8 mouse cellular contexts compared by ENCODE assay signal in the genomic region with DNA sequence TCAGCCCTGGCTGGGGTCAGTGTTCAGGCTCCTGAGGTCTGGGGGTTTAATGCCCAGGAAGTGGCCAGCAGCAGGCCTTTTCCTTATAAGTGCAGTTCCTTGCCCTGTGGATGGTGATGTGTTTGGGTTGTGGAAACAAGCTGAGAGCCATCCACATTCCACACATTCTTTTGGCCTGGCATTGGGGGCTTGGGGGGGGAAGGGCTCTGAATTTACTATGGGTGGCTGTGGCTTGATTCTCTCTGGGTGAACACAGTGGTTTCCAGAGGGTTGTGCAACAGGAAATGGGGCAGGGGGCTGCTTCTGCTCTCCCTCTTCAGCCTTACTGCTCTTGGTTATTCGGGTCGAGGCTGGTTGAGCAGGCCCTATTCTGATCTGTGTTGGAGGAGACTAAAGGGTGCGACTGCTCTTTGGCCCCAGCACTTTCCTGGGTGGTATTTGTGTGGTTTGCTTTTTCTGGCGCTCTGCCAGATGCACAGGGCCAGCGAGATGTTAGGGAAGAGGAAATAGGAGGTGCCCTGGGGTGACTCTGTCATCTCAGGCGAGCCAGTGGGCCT. TPM values are rescaled to one million over a fixed set of nuclear protein-coding genes. Genes with fewer than 3 reads are reported as not detected.
DNase-seq lines count a peak whose midpoint lies in the region; ATAC-seq and TF ChIP-seq lines count a peak whose summit lies in the region.

No protein-coding gene starts in this region.

- H3ac ChIP-seq in C2C12 (ENCODE audit: control insufficient read depth, insufficient read length, low read depth), result no peak overlapping the region

- H3K79me2 ChIP-seq in C2C12 (ENCODE audit: control insufficient read depth, insufficient read depth), result peaks cover 92% of the 10 kb centered on the region

- H3K36me3 ChIP-seq in C2C12 (ENCODE audit: control insufficient read depth, insufficient read depth), result peaks cover 34% of the 10 kb centered on the region
- 0 out of 2 replicates have a peak, but pooled peaks cover 8% of the 10 kb centered on the region for H3K36me3 ChIP-seq in embryonic facial prominence, embryonic 15.5 days

- H3K4me1 ChIP-seq in embryonic facial prominence, embryonic 15.5 days, result peaks cover 65% of the 10 kb centered on the region

- peaks cover 66% of the 10 kb centered on the region for H3K79me3 ChIP-seq in C2C12 (ENCODE audit: low read depth)

- 9% methylated on average over 6 of the region's 6 CpGs for WGBS in embryonic facial prominence, embryonic 15.5 days
- WGBS in large intestine, adult 2 months, result 5% methylated on average over 6 of the region's 6 CpGs

- intact Hi-C loops in left cerebral cortex, postnatal 4 days (cut with DNase I), result no loop called here

- H3K4me2 ChIP-seq in embryonic facial prominence, embryonic 15.5 days (replicated peaks), result no peak overlapping the region

- no peaks in the 10 kb centered on the region for H3K27me3 ChIP-seq in C2C12 (ENCODE audit: control insufficient read depth, insufficient read depth, insufficient read length)
- no peaks in the 10 kb centered on the region for H3K27me3 ChIP-seq in embryonic facial prominence, embryonic 15.5 days

- no peak for TF ChIP-seq CTCF in C2C12 (IDR thresholded peaks at IDR 0.05; ENCODE audit: control insufficient read depth, insufficient read depth, insufficient read length)

- no peaks in the 10 kb centered on the region for H3K9me3 ChIP-seq in embryonic facial prominence, embryonic 15.5 days (replicated peaks)

- H3K4me3 ChIP-seq in C2C12 (ENCODE audit: insufficient read depth, poor library complexity, severe bottlenecking), result no peak overlapping the region
- no peak overlapping the region for H3K4me3 ChIP-seq in embryonic facial prominence, embryonic 15.5 days (replicated peaks)

- peak; percentile 41; the same call in 1 of the 2 replicates for ATAC-seq in embryonic facial prominence, embryonic 15.5 days (ENCODE audit: insufficient number of reproducible peaks, low FRiP score, low TSS enrichment, low read depth)
- 0 out of 2 replicates have a peak, but pooled peaks have one; percentile 59 for ATAC-seq in megakaryocyte-erythroid progenitor cell, adult 5-6 weeks (replicated peaks; ENCODE audit: low FRiP score, low TSS enrichment, poor library complexity, severe bottlenecking)

- H3K27ac ChIP-seq in embryonic facial prominence, embryonic 15.5 days (replicated peaks), result peak overlapping the region; percentile 58

- DNase-seq in adrenal gland, adult 2 months, result peak; percentile 55
- no peak for DNase-seq in adrenal gland, adult 8-10 months
- peak; percentile 83 for DNase-seq in large intestine, adult 2 months (ENCODE audit: low read depth, low spot score)
- no peak for DNase-seq in left cerebral cortex, postnatal 4 days
- DNase-seq in thymus, postnatal 10 days (ENCODE audit: low spot score in 2 of 2), result no peak

- H3K9ac ChIP-seq in embryonic facial prominence, embryonic 15.5 days, result no peak overlapping the region

TF ChIP-seq in C2C12, 6 proteins besides CTCF, POLR2A, EP300 and RAD21:
- TF ChIP-seq USF1 (IDR thresholded peaks at IDR 0.05; ENCODE audit: low read depth) (no peak), MYOG (IDR thresholded peaks at IDR 0.05; ENCODE audit: control insufficient read depth, extremely low read depth, insufficient read length) (no peak), CEBPB (IDR thresholded peaks at IDR 0.05; ENCODE audit: low read depth) (peak; percentile 89), MAX (IDR thresholded peaks at IDR 0.05) (no peak)

RNA-seq across cellular contexts. Expression of a gene that starts 38.2 kb away (rescaled TPM):
- 10 to 100 TPM; 16.4 to 21.3 TPM for total RNA-seq in adrenal gland, adult 2 months (2021)
- 11.8 and 13.7 TPM in 2 replicates for polyA plus RNA-seq in adrenal gland, adult 2 months (2012; rRNA removed)
- 10 to 100 TPM; 19.5 to 29.4 (median 26.4) TPM for total RNA-seq in adrenal gland, adult 8-10 months (2022)
- polyA plus RNA-seq in C2C12 (2012; fragmentation: generic; extraction: Trizol), result 24.0 TPM
- 26.6 and 27.9 TPM in 2 replicates for polyA plus RNA-seq in embryonic facial prominence, embryonic 15.5 days (2015; fragmentation: Nextera tagmentation; extraction: Ambion mirVana)
- 12.3 and 16.3 TPM in 2 replicates for polyA plus RNA-seq in large intestine, adult 2 months (2012; rRNA removed)
- total RNA-seq in megakaryocyte-erythroid progenitor cell, adult 5-6 weeks (2014; fragmentation: Nextera tagmentation), result not detected in 2 replicates
- 0.08 TPM in 1 of 2 replicates, not detected in the other for total RNA-seq in megakaryocyte-erythroid progenitor cell, adult 5-6 weeks (2017)
- total RNA-seq in left cerebral cortex, postnatal 4 days (2021), result 10 to 100 TPM; 25.4 to 26.1 TPM

Comparison
In these comparisons a context has a peak if more than half of its experiments do, and no peak if none do; other contexts are left out.
1. DNase-seq: peak in adrenal gland, adult 2 months (single experiment) and large intestine, adult 2 months (single experiment); none in adrenal gland, adult 8-10 months (single experiment), left cerebral cortex, postnatal 4 days (single experiment) and thymus, postnatal 10 days (0 of 2).
2. RNA of a gene that starts 38.2 kb away (total RNA-seq): 19.5 to 29.4 TPM in adrenal gland, adult 8-10 months, 25.4 to 26.1 TPM in left cerebral cortex, postnatal 4 days and 16.4 to 21.3 TPM in adrenal gland, adult 2 months; 0.08 TPM in megakaryocyte-erythroid progenitor cell, adult 5-6 weeks; every median in the first group is over 10 times any median in the second.